Mouse (Mus musculus): ENCODE measurements around the gene Fam169b.

DNA sequence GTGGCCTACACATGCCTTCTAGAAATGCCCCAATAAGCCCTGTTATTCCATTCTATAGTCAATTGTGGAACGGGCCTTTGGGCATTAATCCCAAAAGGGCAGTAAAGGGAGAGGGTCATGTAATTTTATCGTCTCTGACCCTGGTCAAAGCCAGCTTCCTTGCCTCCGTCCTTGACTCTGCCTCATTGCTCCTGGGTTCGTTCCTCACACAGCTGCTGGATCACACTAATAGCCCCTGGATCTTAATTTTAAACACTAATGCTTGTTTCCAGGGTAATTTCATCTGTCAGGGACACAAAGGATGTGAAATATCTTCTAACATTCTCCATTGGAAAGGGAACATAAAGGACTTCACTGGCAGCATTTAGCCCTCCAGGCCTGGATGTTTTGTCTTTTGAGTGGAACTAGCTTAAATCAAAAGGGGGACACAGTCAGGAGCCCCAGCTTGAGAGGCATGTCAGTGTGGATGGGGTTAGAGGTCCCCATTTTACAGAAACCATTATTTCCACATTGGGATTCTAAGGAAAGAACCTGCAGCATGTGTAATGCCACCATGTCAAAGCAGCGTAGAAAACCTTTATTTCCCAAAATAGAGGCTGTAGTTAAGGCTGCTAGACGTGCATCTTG is 122.2 kb downstream of the Fam169b start:
- no peak for TF ChIP-seq CTCF (conservative IDR thresholded peaks at IDR 0.05; ENCODE audit: insufficient read depth, insufficient read length, low read depth, low read length)
- TF ChIP-seq POLR2A (IDR thresholded peaks at IDR 0.05; ENCODE audit: low read depth, low read length): no peak
